Mouse (Mus musculus): Measurements from ENCODE around the gene Pitpnc1. TPM values are rescaled to one million over a fixed set of nuclear protein-coding genes. Genes with fewer than 3 reads are reported as not detected.
"Not testable (repeated sequence)": the region's sequence is repeated elsewhere in the genome, so short reads cannot be mapped to it uniquely, and the experiment has no call there.

The Pitpnc1 gene
- 100 to 1,000 TPM; 119 to 141 TPM for polyA plus RNA-seq (2017; shearing (Covaris generic))

DNA sequence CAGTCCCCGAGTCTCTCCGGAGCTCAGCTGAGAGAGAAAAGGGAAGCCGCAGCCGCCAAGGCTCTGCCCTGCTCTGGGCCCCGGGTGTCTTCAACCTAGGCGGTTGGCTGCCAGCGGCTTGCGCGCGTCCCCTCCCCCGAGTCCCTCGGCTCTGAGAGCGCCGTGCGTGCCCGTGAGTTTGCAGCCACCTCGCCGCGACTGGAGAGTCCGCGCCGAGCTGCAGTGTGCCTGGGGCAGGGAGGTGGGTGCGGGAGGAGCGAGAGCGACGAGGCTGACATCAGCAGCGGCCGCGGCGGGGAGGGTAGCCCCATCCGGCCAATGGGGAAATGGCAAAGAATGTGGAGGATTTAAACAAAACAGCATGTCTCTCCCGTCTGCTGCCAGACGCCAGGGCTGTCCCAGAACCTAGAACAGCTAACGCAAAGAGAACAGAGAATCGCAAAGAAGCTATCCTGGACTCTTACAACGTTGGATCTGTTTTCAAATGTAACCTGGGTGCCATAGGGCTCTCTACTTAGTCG, at the start of gene Pitpnc1:
Gene Pitpnc1, minus strand, starts transcription at position 179 of the 521 bp plus-strand sequence.
- peak; percentile 74 for ATAC-seq

DNA sequence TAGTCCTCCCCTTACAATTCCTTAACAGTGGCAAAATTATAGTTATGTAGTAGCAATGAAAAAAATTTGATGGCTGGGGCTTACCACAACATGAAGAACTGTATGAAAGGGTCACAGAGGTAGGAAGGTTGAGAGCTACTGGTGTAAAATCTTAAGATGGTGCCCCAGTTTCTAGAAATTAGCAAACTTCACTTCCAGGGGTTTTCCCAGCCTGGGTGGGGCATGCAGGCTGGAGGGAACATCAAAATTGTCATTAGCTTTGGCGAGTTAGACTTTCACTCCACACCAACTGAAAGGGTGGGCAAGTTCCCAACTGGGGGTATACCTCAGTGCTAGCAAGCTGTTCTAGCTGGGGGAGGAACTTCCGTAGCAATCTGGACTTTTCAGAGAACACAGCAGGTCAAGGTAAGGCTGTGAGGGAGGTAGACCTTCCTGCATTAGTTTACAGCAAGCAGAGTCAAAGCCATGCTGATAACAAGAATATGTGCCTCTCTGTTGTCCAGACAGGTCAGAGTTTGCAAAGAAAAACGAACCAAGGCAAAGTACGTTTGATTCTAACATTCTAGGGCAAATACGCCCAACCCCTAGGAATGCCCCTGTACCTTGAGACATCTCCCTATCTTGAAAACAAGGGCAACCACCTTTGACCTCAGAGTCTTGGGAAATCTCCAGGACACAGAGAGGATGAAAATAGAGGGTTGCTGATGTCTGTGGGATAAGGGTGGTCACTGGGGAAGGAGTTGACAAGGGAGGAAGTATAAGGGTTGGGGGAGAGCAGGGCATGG, 48.3 kb upstream of the Pitpnc1 start:
- ATAC-seq, result no peak

DNA sequence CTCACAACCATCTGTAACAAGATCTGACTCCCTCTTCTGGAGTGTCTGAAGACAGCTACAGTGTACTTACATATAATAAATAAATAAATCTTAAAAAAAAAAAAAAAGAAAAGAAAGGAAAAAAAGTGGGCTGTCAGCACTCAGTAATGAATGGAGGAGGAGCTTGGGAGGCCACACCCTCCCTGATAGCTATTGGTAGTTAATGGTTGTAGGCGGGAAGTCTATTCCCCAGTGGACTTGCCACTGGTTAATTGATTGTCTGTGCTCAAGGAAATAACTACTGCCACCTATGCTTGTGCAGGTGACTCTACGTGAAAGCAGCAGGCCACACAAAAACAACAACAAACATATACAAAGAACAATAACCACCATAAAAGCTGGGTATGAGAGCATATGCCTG, 45.9 kb upstream of the Pitpnc1 start:
- no peak for ATAC-seq

DNA sequence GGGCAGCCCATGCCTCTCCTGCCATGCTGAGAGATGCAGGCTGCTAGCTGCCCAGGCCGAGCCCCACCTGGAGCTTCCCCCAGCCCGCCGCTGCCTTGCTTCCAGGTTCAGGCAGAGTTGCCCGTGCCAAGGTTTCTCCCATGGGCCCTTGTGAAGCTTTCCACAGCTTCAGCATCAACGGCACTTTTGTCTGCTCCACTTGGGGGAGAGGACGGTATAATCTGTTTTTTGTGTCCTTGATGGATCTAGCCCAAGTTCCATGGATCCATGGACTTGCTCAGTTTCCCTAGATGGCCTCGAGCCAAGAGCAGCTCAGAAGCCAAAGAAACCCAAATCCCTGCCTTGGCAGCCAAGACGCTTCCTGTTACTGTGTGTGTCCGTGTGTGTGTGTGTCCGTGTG, 42.5 kb upstream of the Pitpnc1 start:
- ATAC-seq, result no peak

DNA sequence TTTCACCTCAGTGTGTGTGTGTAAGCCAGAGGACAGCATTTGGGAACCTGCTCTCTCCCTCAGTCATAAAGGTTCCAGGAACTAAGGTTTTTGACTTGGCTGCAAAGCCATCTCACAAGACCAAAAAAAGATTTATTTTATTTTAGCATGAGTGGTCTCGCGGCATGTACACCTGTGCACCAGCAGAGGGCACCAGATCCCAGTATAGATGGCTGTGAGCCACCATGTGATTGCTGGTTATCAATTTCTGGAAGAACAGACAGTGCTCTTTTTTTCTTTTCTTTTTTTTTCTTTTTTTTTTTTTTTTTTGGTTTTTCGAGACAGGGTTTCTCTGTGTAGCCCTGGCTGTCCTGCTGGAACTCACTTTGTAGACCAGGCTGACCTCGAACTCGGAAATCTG, 41.5 kb upstream of the Pitpnc1 start:
- ATAC-seq, result peak; percentile 79

DNA sequence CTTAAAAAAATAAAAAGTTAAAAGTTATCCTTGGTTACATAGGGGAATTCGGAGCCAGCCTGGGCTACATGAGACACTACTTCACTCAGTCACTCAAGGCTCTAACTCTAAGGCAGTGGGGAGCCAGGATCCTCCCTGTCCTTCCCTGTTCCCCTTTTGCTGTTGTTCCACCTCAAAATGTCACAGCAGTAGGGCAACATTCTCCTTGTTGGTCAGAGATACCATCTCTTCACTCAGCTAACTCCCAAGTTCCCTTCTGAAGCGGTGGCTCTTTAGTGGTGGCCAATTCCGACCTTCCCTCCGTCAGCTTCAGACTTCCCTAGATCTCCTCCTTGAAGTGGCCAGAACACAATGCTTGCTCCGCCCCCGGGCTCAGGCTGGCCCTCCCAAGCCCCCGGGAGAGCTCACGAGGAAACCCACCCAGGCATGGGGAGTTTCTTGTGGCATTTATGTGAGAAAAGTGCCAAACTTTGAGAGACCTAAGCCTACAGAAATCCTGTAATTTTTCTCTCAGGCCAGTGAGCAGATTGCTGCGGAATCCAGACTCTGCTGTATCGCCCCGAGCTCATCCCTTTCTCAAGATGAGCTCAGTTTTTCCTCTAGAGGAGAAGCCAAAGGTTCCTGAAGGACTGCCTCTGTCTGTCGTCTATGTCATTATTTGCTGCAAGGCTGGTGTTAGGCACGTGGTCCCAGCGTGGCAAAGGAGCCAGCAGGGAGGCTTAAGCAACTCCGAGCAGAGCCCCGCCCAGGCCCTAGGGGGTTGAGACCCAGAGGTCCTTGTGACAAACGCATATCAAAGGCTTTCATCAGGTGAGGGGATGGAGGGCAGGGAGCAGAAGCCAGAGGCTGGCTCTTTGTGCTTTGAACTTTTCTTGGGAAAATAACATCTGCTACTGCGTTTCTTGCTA, 40.1 kb upstream of the Pitpnc1 start:
- ATAC-seq, result no peak

DNA sequence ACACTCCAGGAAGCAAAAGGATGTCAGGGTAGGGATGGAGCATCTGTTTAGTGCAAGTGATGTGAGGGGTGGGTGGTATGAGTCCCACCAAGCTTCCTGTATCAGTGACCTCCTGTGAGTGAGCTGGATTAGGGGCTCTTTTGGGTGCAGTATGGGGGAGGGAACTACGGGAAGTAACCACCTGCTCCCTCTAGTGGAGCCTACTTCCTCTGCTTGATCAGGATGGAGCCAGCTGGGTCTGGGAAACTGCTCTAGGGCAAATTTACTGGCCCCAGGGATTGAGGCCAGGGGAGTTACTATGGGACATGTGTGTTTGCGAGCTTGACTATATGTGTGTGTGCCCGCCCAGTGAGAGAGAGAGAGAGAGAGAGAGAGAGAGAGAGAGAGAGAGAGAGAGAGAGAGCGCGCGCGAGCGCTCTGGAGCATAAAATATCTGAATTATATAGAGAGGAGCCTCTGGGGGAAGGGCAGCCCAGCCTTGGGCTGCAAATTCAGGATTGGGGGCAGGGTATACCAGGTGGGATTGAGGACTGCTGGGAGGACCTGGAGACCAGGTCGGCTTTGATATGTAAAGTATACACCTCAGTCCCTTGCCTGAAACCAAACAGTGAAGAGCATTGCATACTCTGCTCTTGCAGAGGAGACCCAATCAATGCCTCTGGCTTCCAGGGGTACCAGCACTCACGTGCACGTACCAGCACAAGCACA, 39.3 kb upstream of the Pitpnc1 start:
- ATAC-seq, result no peak

DNA sequence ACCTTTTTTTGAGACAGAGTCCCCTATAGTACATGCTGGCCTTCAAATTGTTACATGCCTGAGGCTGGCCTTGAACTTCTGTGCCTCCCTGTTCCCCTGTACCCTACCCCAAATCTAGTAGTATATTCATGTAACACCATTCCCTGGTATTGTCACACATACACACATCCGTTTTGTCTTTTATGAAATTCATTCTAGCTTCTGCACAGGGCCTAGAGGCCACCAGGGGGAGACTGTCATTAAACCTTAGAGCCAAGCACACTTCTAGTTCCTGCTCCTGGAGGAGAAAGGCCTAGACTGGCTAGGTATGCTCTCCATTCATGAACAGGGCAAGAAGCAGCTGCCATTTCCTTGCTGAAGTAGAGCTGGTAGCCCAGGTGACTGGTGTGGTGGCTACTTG, 35.8 kb upstream of the Pitpnc1 start:
- ATAC-seq, result no peak

DNA sequence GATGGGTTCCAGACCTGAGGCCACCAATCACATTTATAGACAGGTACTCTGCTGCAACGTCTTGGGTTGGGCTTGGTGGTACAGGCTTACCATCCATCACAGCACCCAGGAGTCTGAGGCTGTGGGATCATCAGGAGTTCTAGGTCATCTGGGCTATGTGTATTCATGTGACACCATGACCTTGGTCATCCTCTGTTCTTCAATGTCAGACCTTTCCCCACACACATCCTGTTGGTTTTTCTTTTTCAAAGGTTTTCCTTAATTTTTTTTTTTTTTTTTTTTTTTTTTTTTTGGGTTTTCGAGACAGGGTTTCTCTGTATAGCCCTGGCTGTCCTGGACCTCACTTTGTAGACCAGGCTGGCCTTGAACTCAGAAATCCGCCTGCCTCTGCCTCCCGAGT, 33.9 kb upstream of the Pitpnc1 start:
- not testable (repeated sequence) for ATAC-seq

DNA sequence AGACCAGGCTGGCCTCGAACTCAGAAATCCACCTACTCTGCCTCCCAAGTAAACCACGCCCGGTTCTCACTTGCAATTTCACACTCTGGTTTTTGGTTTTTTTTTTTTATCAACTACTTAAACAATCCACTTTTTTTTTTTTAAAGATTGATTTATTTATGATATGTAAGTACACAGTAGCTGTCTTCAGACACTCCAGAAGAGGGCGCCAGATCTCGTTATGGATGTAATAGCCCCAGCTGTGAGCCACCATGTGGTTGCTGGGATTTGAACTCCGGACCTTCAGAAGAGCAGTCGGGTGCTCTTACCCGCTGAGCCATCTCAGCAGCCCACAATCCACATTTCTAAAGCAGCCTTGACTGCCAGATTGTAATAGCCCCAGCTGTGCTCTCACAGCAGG, 32.3 kb upstream of the Pitpnc1 start:
- ATAC-seq, result no peak

DNA sequence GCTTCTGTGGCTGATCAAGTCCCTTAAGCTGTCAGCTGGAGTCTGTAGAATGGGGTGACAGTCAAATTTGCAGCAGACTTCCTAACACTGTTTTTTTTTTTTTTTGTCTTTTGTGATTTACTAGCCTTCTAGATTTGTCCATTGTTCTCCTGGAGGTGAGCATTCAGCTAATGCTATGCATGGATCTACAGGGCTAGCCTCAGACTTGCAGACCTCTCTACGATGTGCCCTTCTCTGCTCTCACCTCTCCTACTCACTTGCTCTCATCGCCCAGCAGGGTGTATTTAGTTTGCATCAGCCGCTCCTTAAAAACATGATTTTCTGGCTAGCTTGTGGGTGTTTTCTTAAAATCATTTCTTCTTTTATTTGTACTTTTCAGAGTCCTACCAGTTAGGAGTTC, 13.8 kb upstream of the Pitpnc1 start:
- no peak for ATAC-seq

DNA sequence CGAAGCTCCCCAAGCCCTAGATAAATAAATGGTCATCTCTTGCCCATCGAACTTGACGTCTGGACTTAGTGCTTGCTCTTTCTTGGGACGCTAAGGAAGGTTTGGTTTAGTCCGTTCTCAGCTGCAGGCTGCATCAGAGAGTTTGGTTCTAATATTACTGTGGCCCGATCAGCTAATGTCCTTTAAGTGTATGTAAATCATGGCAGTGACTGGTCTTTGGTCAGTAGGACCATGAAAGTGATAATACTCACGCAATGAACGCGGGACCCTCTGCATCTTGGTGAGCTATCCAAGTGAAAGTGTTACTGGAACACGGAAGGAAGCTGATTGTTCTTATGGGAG, 9.3 kb upstream of the Pitpnc1 start:
- no peak for ATAC-seq

DNA sequence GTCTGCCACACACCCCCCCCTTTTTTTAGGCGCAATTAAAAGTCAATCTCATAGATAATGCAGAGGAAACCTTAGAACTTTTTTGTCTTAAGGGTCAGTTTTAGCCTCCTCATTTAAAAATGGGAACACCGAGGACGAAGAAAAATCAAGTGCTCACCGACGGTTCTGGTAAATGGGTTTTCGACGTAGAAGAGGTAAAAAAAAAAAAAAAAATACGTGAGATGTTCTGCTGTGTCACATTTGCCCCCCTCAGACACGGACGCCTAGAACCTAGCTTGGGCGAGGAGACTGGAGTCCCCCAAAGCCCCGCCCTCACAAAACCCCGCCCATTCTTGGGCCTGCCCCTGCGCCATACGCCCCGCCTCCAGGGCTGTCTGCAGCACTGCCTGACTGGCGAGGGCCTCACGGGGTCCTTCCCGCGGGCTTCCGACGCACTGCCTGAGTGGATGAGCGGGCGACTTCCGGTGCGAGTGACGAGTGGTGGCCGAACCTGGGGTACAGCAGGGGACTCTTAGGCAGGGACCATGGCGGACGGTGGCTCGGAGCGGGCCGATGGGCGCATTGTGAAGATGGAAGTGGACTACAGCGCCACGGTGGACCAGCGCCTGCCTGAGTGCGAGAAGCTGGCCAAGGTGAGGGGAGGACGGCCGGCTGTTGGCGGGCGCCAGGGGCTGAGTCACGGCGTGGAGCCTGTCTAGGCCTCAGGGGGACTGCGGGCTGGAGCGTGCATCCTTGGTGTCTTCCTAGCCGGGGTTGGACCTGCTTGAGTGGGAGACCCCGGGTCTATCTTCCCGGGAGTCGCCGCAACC, 8.8 kb upstream of the Pitpnc1 start, which contains the start of gene Psmd12:
Gene Psmd12, plus strand, starts transcription at position 432 of the 809 bp plus-strand sequence.
- peak; percentile 98 for ATAC-seq

DNA sequence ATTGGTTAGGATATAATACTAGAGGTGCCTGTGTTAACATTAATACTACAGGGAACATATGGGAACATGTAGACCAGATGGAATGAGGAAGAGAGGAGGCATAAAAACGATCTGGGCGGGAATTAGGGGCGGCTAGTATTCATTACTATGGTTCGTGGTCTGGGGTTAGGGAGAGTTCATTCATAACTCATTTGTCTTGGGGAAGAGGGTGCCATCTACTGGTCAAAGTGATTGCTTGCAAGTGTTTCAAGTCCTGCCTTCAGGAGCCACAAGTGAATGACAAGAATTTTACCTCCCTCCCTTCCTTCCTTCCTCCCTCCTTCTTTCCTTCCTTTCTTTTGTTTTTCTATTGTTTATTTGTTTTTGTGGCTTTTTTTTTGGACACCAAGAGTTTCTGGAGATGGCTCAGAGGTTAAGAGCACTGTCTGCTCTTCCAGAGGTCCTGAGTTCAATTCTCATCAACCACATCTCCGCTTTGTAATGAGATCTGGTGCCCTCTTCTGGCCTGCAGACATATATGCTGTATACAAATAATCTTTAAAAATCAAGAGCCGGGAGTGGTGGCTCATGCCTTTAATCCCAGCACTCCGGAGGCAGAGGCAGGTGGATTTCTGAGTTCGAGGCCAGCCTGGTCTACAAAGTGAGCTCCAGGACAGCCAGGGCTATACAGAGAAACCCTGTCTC, 2.8 kb upstream of the Pitpnc1 start:
- ATAC-seq, result peak; percentile 48

DNA sequence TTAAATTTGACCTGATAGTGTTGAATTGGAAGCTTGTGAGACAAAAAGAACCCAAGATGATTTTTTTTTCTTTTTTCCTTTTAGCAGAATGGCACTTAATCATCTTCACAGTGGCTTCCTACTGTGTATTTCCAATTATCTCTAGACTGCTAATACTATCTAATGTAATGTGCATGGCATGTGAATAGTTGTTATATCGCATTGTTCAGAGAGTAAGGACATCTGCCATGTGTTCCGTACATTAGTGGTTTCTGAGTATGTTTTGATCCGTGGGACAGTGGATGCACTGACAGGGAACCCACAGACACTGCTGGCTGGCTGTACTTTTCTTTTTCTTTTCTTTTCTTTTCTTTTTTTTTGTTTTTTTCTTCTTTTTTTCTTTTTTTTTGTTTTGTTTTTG, 1.8 kb upstream of the Pitpnc1 start:
- ATAC-seq, result no peak

DNA sequence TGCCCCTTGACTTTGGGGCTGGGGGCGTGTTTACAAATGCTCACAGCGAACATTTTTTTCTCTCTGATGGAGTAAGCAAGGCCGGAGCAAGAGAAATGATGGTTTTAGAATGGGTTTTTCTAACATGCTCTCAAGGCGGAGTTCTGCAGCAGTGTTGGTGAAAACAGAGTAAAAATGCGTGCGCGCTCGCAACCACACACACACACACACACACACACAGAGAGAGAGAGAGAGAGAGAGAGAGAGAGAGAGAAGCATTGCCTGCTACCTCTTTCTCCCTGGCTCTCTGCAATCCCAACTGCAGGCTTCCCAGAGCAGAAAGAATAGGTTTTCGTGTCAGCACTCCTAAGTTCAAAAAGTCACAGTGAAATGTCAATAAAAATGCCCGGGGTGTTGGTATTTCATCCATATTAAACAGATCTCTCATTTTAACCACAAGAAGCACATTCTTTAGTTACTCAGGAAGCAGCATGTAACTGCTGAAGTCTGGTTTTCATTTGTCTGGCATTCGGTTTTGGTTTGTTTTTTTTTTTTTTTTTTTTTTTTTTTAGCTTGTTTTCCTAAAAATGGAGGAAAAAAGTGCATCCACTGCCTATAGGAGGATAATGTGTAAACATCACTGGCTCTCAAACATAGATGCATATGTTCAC, 697 bp upstream of the Pitpnc1 start:
- no peak for ATAC-seq

DNA sequence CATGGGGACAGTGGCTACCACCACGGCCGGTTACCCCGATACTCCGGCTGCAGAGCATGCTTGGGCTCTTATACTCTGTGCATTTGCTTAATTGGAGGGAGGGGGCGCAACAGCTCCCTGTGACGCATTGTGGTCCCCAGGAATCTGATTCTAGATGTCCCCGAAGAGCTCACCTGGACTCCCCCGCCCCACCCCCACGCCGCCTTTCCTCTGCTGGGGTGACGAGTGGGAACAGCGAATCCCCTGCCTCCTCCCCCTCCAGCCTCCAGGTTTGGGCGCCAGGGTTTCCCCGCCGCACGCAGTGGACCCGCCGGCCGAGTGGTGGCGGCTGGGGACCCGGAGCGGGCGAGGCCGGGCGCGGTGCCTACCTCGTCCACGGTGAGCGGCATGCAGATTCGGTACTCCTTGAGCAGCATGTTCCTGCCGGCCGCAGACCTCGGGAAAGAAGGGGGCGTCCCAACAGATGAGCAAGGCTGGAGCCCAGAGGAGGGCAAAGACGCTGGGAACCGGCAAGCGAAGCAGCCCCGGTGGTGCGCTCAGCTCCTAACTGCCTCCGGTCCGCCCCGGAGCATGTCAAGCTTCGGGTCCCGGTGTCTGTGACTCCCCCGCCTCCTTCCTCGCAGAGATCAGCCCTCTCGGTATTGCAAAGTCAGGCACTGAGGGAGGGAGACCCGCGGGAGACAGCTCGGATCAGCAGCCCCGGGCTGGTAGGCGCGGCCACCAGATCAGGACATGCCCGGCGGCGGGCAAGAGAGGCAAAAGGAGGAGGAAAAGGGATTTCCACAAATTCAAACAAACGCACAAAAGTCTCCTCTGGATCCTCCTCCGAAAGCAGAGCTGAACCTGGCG, 752 bp downstream of the Pitpnc1 start:
- peak; percentile 17 for ATAC-seq

DNA sequence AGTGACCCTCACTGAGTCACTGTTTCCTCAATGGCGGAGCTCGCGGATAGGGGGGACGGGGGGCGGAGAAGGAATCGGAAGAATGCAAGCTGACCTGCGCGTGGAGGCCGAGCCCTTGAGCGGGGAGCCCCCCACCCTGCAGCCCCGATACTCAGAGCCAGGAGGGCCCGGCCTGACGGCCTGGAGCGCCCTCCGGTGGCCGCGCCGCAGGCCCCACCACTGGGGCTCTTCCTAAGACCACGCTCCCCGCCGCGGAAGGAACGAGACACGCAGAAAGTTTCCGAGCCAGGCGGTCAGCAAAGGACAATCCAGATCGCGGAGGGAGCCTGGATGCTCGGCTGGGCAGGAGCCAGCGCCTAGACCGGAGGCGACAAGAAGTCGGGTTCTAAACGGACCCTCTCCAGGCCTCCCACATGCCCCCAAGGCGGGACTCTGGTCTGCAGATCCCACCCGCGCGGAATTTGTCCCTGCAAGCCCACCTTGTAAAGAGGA, 1.4 kb downstream of the Pitpnc1 start:
- ATAC-seq, result peak; percentile 25

DNA sequence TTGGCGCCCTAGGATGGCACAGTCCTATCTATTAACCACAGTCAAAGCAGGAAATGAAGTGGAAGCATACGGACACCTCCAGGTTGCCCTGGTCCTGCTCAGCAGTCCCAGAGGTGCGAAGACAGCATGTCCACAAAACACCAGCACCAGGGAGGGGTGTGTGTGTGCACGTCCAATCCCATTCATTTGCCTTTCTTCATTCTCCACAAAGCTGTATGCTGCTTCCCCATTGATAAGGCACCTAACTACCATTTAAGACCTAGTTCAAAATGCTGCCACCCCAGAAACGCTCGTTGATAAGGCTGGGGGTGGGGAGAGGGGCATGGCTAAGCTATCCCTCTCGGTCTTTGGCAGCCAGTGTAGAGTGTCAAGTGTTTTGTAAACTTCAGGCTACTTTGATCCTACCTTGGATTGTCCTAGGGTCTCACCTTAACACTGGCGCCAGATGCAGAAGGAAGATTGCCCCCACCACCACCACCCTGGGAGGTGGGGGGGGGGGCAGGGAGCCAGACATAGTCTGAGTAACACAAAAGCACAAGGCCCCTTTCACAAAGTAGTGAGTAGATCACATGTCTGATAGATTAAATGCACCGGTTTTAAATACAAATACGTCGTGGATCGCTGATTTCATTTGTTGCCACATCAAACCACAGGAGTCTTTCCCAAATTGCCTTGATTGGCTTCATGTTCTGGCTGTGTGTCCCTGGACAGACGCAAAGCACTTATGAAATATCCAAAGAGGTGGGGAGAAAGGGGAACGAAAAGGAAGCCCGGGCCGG, 2.1 kb downstream of the Pitpnc1 start:
- ATAC-seq, result no peak

All from CD4-positive, CD25-positive, alpha-beta regulatory T cell, adult 4 months (primary cell).